Mouse (Mus musculus): ENCODE measurements around the gene Trib3. TPM values are rescaled to one million over a fixed set of nuclear protein-coding genes. Genes with fewer than 3 reads are reported as not detected.

The Trib3 gene
- polyA plus RNA-seq, 1 experiment from 2014 or later: 19.6 TPM

- ATAC-seq (no peak), DNase-seq (ENCODE audit: low read depth, low spot score) (no peak)
- ChIA-PET CTCF (interaction anchor here (1.3 kb wide), 1 partner anchor 86 kb away, joined by 3 read pairs; no protein-coding TSS in a partner anchor), POLR2A (no interaction called here)
- in situ Hi-C loops (cut with MboI; ENCODE audit: low pct_unique_long_range_greater_than_20kb): loop anchor here (25.0 kb wide), 1 partner anchor 425 kb away; the partner anchor contains the start of gene Angpt4
- H3K27me3 ChIP-seq: no peaks in the 10 kb centered on the region
- TF ChIP-seq CTCF (IDR thresholded peaks at IDR 0.05): no peak
These were observed 7.0 kb downstream of the Trib3 start for GRCm38 (mm10) chr2:152336856-152337255.

DNA sequence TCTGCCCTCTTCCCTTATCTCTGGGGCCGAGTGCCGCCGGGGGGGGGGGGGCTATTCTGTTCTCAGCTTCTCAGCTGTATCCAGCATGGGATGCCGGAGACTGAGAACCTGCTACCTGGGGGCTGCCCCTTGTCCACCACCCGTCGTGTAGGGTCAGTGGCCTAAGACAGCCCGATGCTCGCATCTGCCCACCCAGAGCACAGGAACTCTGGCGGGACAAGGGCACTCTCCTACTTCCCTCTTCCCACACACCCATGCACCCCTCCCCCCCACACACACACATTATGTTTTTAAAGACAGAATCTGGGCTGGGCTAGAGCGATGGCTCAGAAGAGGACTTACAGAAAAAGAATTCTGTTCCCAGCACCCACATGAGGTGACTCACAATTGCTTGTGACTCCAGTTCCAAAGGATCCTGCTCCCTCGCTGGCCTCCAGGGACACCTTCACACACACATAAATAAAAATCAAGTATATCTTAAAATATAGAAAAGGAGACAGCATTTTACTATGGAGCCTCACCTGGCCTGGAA is 8.5 kb downstream of the Trib3 start:
- ChIA-PET CTCF (interaction anchor here (1.1 to 1.5 kb wide), 2 partner anchors 8 to 28 kb away, joined by 4 read pairs; partner anchors contain the start of gene Trib3), POLR2A (no interaction called here)
- no peak for DNase-seq (ENCODE audit: low read depth, low spot score)
- no peaks in the 10 kb centered on the region for H3K27me3 ChIP-seq
- in situ Hi-C loops (cut with MboI; ENCODE audit: low pct_unique_long_range_greater_than_20kb): loop anchor here (25.0 kb wide), 1 partner anchor 423 kb away; the partner anchor contains the start of gene Angpt4
- no peak for ATAC-seq
- no peak for TF ChIP-seq CTCF (IDR thresholded peaks at IDR 0.05)

- ChIA-PET POLR2A (interaction anchor here (0.6 kb wide), 1 partner anchor 10 kb away, joined by 6 read pairs; no protein-coding TSS in a partner anchor), CTCF (interaction anchor here (2.1 kb wide), 1 partner anchor 11 kb away, joined by 18 read pairs; the partner anchor contains the start of gene Trib3)
- no peak for ATAC-seq
- no peaks in the 10 kb centered on the region for H3K27me3 ChIP-seq
- DNase-seq (ENCODE audit: low read depth, low spot score): no peak
- TF ChIP-seq CTCF (IDR thresholded peaks at IDR 0.05): no peak
- in situ Hi-C loops (cut with MboI; ENCODE audit: low pct_unique_long_range_greater_than_20kb): loop anchor here (25.0 kb wide), 1 partner anchor 421 kb away; the partner anchor contains the start of gene Angpt4
These were observed 10.4 kb downstream of the Trib3 start for GRCm38 (mm10) chr2:152333345-152334006.

DNA sequence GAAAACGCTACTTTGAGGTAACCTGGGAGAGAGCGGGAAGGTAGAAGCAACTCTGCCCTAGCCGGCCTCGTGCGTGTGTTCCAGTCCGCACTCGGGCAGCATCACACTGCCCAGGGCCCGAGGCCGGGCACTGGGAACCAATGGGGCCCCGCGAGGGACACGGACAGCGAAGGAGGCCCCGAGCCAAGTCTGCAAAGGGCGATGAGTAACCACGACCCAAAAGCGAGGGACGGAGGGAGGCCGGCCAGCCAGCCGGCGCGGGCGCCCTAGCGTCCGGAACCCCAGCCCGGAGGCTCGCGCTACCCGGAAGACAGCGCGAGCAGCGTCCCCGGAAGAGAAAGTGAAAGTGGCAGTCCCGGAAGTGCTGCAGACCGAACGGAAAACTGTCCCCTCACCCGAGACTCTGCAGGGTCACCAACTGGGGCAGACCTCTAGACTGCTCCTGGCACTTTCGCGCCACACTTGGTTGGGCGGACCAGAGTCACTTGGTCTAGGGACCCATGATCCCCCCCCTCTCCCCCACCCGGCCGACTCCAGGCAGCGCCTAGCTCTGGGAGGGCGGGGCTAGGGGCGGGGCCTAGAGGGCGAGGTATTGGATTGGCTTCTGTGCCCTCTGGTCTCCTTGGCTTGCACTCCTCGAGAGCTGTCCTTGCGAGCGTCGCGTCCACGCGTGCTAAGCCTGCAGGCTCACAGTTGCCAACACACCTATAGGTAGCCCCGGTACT is 11.6 kb downstream of the Trib3 start, which contains the start of gene Rbck1:
Rbck1 (minus strand) TSS at position 553 of the 725 bp plus-strand sequence.
- H3K27me3 ChIP-seq: no peaks in the 10 kb centered on the region
- ChIA-PET CTCF (interaction anchor here (2.1 kb wide), 1 partner anchor 12 kb away, joined by 18 read pairs; the partner anchor contains the start of gene Trib3), POLR2A (interaction anchor here (0.7 to 1.4 kb wide), 2 partner anchors 16 to 56 kb away, joined by 3 to 5 read pairs; no protein-coding TSS in a partner anchor)
- in situ Hi-C loops (cut with MboI; ENCODE audit: low pct_unique_long_range_greater_than_20kb): loop anchor here (25.0 kb wide), 1 partner anchor 420 kb away; the partner anchor contains the start of gene Angpt4
- ATAC-seq (peak; percentile 91), DNase-seq (ENCODE audit: low read depth, low spot score) (peak; percentile 68)
- no peak for TF ChIP-seq CTCF (IDR thresholded peaks at IDR 0.05)

DNA sequence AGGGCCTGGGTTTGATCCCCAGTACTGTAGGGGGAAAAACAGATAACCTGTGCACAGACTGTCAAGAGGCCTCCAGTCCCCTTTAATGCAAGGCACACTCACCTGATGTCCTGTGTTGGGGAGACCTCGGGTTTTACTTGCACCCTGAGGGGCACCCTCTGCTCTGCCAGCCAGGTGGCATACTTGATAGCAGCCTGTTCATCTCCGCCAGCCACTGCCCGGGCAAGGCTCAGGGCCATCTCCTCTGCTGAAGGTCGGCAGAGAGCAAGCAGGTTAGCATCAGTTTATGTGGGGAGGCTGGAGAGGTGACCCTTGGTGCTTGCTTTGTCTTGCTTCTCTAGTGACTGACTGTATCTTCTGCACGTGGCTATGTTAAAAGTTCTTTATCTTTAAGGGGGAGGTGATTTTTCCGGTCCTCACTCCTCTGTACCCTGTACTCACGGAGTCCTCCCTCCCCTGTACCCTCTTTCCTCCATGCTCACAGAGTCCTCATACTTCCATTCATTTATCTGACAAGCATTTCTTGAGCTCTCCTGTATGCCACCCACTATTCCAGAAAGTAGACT is 12.9 kb downstream of the Trib3 start:
- in situ Hi-C loops (cut with MboI; ENCODE audit: low pct_unique_long_range_greater_than_20kb): loop anchor here (25.0 kb wide), 1 partner anchor 419 kb away; the partner anchor contains the start of gene Angpt4
- ATAC-seq (no peak), DNase-seq (ENCODE audit: low read depth, low spot score) (no peak)
- CTCF ChIA-PET: interaction anchor here (1.0 to 2.4 kb wide), 2 partner anchors 12 to 13 kb away, joined by 3 to 7 read pairs; partner anchors contain the start of gene Trib3
- TF ChIP-seq CTCF (IDR thresholded peaks at IDR 0.05): no peak
- H3K27me3 ChIP-seq: no peaks in the 10 kb centered on the region
- POLR2A ChIA-PET: interaction anchor here (0.6 kb wide), 1 partner anchor 105 kb away, joined by 3 read pairs; no protein-coding TSS in a partner anchor

DNA sequence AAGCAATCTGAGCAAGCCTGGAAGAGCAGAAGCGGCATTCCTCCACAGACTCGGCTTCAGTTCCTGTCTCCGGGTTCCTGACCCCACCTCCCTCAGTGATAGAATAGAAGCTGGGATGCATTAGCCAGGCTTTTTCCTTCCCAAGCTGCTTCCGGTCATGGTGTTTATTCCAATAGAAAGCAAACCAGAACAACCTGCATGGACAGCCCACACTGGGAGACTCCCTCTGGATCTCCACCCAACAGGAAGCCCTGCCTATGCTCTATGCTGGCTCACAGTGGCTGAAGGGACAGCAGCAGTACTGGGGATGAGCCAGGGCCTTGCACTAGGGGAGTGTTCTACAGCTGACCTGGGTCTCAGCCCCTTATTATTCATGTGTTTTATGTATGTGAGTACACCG is 15.9 kb downstream of the Trib3 start:
- no peak for TF ChIP-seq CTCF (IDR thresholded peaks at IDR 0.05)
- no peak for DNase-seq (ENCODE audit: low read depth, low spot score)
- in situ Hi-C loops (cut with MboI; ENCODE audit: low pct_unique_long_range_greater_than_20kb): loop anchor here (25.0 kb wide), 1 partner anchor 416 kb away; the partner anchor contains the start of gene Angpt4
- no peaks in the 10 kb centered on the region for H3K27me3 ChIP-seq
- ChIA-PET CTCF (interaction anchor here (1.2 kb wide), 1 partner anchor 20 kb away, joined by 3 read pairs; no protein-coding TSS in a partner anchor), POLR2A (interaction anchor here (0.9 kb wide), 1 partner anchor 12 kb away, joined by 3 read pairs; no protein-coding TSS in a partner anchor)
- ATAC-seq: no peak

DNA sequence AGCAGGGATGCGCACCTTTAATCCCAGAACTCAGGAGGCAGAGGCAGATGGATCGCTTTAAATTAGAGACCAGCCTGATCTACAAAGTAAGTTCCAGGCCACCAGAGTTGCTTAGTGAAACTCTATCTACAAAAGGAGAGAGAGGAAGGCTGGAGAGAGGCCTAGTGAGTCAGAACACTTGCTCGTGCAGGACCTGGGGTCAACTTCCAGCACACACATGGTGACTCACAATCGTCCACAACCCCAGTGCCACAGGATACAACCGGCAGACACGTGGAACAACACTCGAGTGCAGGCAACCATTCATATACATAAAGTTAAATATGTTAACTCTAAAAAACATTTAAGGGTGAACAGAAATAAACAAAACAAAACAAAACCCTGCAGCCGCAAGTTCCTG is 17.2 kb downstream of the Trib3 start:
- no peaks in the 10 kb centered on the region for H3K27me3 ChIP-seq
- in situ Hi-C loops (cut with MboI; ENCODE audit: low pct_unique_long_range_greater_than_20kb): loop anchor here (25.0 kb wide), 1 partner anchor 414 kb away; the partner anchor contains the start of gene Angpt4
- no peak for TF ChIP-seq CTCF (IDR thresholded peaks at IDR 0.05)
- peak; percentile 61 for ATAC-seq
- CTCF ChIA-PET: interaction anchor here (1.2 kb wide), 1 partner anchor 14 kb away, joined by 3 read pairs; no protein-coding TSS in a partner anchor
- POLR2A ChIA-PET: no interaction called here
- DNase-seq (ENCODE audit: low read depth, low spot score): no peak

DNA sequence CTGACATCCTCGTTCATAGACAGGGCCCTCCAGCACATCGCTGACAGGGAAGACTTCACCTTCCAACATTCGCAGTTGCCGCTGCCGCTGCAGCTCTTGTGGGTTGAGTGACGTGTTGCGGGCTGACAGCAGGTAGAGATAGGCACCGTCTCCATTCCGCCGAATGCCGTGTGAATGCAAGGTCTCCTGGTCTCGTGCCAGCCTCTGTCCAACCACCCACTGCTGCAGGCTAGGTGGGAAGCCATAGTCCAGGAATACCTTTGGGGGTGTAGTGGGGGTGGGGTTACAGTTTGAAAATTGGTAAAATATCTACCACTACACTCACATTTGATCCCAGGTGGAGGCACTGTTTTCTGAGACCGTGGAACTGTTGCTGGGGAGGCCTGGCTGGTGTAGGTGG is 17.7 kb downstream of the Trib3 start:
- ATAC-seq: no peak
- ChIA-PET CTCF (interaction anchor here (1.2 to 1.4 kb wide), 2 partner anchors 15 kb away, joined by 3 read pairs; no protein-coding TSS in a partner anchor), POLR2A (no interaction called here)
- no peaks in the 10 kb centered on the region for H3K27me3 ChIP-seq
- in situ Hi-C loops (cut with MboI; ENCODE audit: low pct_unique_long_range_greater_than_20kb): loop anchor here (25.0 kb wide), 1 partner anchor 414 kb away; the partner anchor contains the start of gene Angpt4
- no peak for DNase-seq (ENCODE audit: low read depth, low spot score)
- TF ChIP-seq CTCF (IDR thresholded peaks at IDR 0.05): no peak

GRCm38 (mm10) chr2:152324842-152325241 is 19.0 kb downstream of the Trib3 start:
- POLR2A ChIA-PET: interaction anchor here (0.6 kb wide), 1 partner anchor 1282 kb away, joined by 4 read pairs; no protein-coding TSS in a partner anchor
- DNase-seq (ENCODE audit: low read depth, low spot score) (no peak), ATAC-seq (no peak)
- CTCF ChIA-PET: interaction anchor here (1.4 kb wide), 1 partner anchor 14 kb away, joined by 3 read pairs; no protein-coding TSS in a partner anchor
- H3K27me3 ChIP-seq: no peaks in the 10 kb centered on the region
- no peak for TF ChIP-seq CTCF (IDR thresholded peaks at IDR 0.05)
- in situ Hi-C loops (cut with MboI; ENCODE audit: low pct_unique_long_range_greater_than_20kb): loop anchor here (25.0 kb wide), 1 partner anchor 413 kb away; the partner anchor contains the start of gene Angpt4
